Mouse (Mus musculus) heart, adult 2 months (tissue): Measurements from ENCODE around the gene Gm44805.

Experiments used
- CTCF ChIP-seq: fragments of 200-600 bp; IDR thresholded peaks from 2 replicates; pipeline ENCODE4 v1.8.1; 2022; ENCODE audit warnings: antibody characterized with exemption, mild to moderate bottlenecking, moderate library complexity
- EP300 ChIP-seq: fragments of 200-500 bp; IDR thresholded peaks from 2 replicates; pipeline ENCODE4 v1.6.1; 2011; ENCODE audit warnings: low read depth, low read length, control low read depth; ENCODE audit not compliant: insufficient read depth
- POLR2A ChIP-seq: fragments of 200-500 bp; IDR thresholded peaks from 2 replicates; pipeline ENCODE4 v1.6.1; 2011; ENCODE audit warnings: mild to moderate bottlenecking, low read depth, low read length, control low read depth; ENCODE audit not compliant: insufficient read depth

DNA sequence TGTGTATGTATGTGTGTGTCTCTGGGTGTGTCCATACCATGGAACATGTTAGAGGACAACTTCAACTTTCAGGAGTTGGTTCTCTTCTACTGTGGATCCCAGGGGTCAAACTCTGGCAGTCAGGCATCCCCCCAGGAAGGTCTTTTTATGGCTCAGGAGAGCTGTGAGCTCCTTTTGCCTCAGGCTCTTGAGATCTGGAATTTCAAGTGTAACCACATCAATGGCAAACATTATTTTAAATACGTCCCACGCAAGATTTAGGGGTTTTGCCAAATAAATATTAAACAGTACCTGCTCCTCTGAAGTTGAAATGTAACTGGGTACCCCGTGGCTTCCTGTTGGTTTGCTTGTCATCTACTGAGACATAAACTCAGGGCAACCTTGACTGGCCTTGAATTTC is 1.8 kb upstream of the Gm44805 start:
- no peak for TF ChIP-seq POLR2A
- TF ChIP-seq CTCF: no peak
- no peak for TF ChIP-seq EP300
